9 mouse cellular contexts compared by ENCODE assay signal in the genomic region with DNA sequence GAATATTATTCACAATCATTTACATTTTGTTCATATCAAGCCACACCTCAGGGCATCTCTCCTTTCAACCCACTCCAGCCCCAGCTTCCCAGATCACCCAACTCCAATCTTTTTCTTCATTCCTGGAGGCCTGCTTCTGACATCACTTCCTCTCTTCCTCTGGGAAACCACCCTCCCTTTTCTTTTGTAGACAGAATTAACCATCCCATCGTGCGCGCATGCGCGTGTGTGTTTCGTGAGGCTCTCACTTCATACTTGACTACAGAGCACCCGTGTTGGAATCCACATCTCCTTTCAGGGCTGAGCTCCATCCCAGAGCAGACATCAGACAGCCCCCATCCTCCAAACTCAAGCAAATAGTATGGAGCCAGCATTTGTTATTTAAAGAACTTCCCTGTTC.
"Had no signal": no experiment of that assay in that cellular context is flagged by ENCODE, and none has a peak within 500 bp of the region (broad histone marks: within the 10 kb centered on the region; RNA-seq: fewer than 3 reads in every experiment).

No protein-coding gene starts in this region.

- DNase-seq: liver, postnatal 0 days; lung, adult 2 months; lung, postnatal 14 days; lung, postnatal 36 days; midbrain, embryonic 14.5 days; right cerebral cortex, postnatal 14 days; thymus, adult 2 months; thymus, postnatal 25 days; thymus, postnatal 4 days had no signal
